Mouse (Mus musculus): ENCODE data around the gene Abtb2.

Gene Abtb2

GRCm38 (mm10) chr2:103618407-103618806 lies 52.3 kb downstream of the Abtb2 start:
- Histone ChIP-seq H3K27me3 (ENCODE audit: control insufficient read depth, insufficient read depth, low read length, poor library complexity, severe bottlenecking) (no peaks in the 10 kb centered on the region), H3K36me3 (ENCODE audit: control insufficient read depth, insufficient read depth, low read length, poor library complexity, severe bottlenecking) (no peaks in the 10 kb centered on the region)
- no peak for DNase-seq (ENCODE audit: low read depth, low spot score)

GRCm38 (mm10) chr2:103622950-103623349 lies 56.8 kb downstream of the Abtb2 start:
- no peak for DNase-seq (ENCODE audit: low read depth, low spot score)
- Histone ChIP-seq H3K27me3 (ENCODE audit: control insufficient read depth, insufficient read depth, low read length, poor library complexity, severe bottlenecking) (no peaks in the 10 kb centered on the region), H3K36me3 (ENCODE audit: control insufficient read depth, insufficient read depth, low read length, poor library complexity, severe bottlenecking) (no peaks in the 10 kb centered on the region)

GRCm38 (mm10) chr2:103625349-103625932 lies 59.3 kb downstream of the Abtb2 start:
- H3K36me3 ChIP-seq (ENCODE audit: control insufficient read depth, insufficient read depth, low read length, poor library complexity, severe bottlenecking): no peaks in the 10 kb centered on the region
- no peak for DNase-seq (ENCODE audit: low read depth, low spot score)
- H3K27me3 ChIP-seq (ENCODE audit: control insufficient read depth, insufficient read depth, low read length, poor library complexity, severe bottlenecking): no peaks in the 10 kb centered on the region

GRCm38 (mm10) chr2:103627101-103627500 lies 61.0 kb downstream of the Abtb2 start:
- DNase-seq (ENCODE audit: low read depth, low spot score): peak; percentile 91
- Histone ChIP-seq H3K36me3 (ENCODE audit: control insufficient read depth, insufficient read depth, low read length, poor library complexity, severe bottlenecking) (no peaks in the 10 kb centered on the region), H3K27me3 (ENCODE audit: control insufficient read depth, insufficient read depth, low read length, poor library complexity, severe bottlenecking) (no peaks in the 10 kb centered on the region)

- no peak for DNase-seq (ENCODE audit: low read depth, low spot score)
- Histone ChIP-seq H3K27me3 (ENCODE audit: control insufficient read depth, insufficient read depth, low read length, poor library complexity, severe bottlenecking) (no peaks in the 10 kb centered on the region; the same call in 1 of the 2 replicates), H3K36me3 (ENCODE audit: control insufficient read depth, insufficient read depth, low read length, poor library complexity, severe bottlenecking) (no peaks in the 10 kb centered on the region)
Observed at GRCm38 (mm10) chr2:103629956-103630355, 63.8 kb downstream of the Abtb2 start.

GRCm38 (mm10) chr2:103631293-103631717 lies 65.2 kb downstream of the Abtb2 start:
- no peak for DNase-seq (ENCODE audit: low read depth, low spot score)
- Histone ChIP-seq H3K27me3 (ENCODE audit: control insufficient read depth, insufficient read depth, low read length, poor library complexity, severe bottlenecking) (no peaks in the 10 kb centered on the region; the same call in 1 of the 2 replicates), H3K36me3 (ENCODE audit: control insufficient read depth, insufficient read depth, low read length, poor library complexity, severe bottlenecking) (no peaks in the 10 kb centered on the region)

GRCm38 (mm10) chr2:103632136-103632925 lies 66.2 kb downstream of the Abtb2 start:
- H3K27me3 ChIP-seq (ENCODE audit: control insufficient read depth, insufficient read depth, low read length, poor library complexity, severe bottlenecking): no peaks in the 10 kb centered on the region; the same call in 1 of the 2 replicates
- DNase-seq (ENCODE audit: low read depth, low spot score): peak; percentile 27
- H3K36me3 ChIP-seq (ENCODE audit: control insufficient read depth, insufficient read depth, low read length, poor library complexity, severe bottlenecking): no peaks in the 10 kb centered on the region

GRCm38 (mm10) chr2:103632926-103633250 lies 66.8 kb downstream of the Abtb2 start:
- DNase-seq (ENCODE audit: low read depth, low spot score): no peak
- no peaks in the 10 kb centered on the region; the same call in 1 of the 2 replicates for H3K27me3 ChIP-seq (ENCODE audit: control insufficient read depth, insufficient read depth, low read length, poor library complexity, severe bottlenecking)
- no peaks in the 10 kb centered on the region for H3K36me3 ChIP-seq (ENCODE audit: control insufficient read depth, insufficient read depth, low read length, poor library complexity, severe bottlenecking)

- DNase-seq (ENCODE audit: low read depth, low spot score): no peak
- H3K36me3 ChIP-seq (ENCODE audit: control insufficient read depth, insufficient read depth, low read length, poor library complexity, severe bottlenecking): no peaks in the 10 kb centered on the region
- H3K27me3 ChIP-seq (ENCODE audit: control insufficient read depth, insufficient read depth, low read length, poor library complexity, severe bottlenecking): no peaks in the 10 kb centered on the region; the same call in 1 of the 2 replicates
Observed at GRCm38 (mm10) chr2:103635731-103636487, 69.8 kb downstream of the Abtb2 start.

GRCm38 (mm10) chr2:103637385-103637784 lies 71.3 kb downstream of the Abtb2 start:
- no peak for DNase-seq (ENCODE audit: low read depth, low spot score)
- H3K36me3 ChIP-seq (ENCODE audit: control insufficient read depth, insufficient read depth, low read length, poor library complexity, severe bottlenecking): no peaks in the 10 kb centered on the region
- no peaks in the 10 kb centered on the region; the same call in 1 of the 2 replicates for H3K27me3 ChIP-seq (ENCODE audit: control insufficient read depth, insufficient read depth, low read length, poor library complexity, severe bottlenecking)

- Histone ChIP-seq H3K27me3 (ENCODE audit: control insufficient read depth, insufficient read depth, low read length, poor library complexity, severe bottlenecking) (no peaks in the 10 kb centered on the region), H3K36me3 (ENCODE audit: control insufficient read depth, insufficient read depth, low read length, poor library complexity, severe bottlenecking) (no peaks in the 10 kb centered on the region)
- no peak for DNase-seq (ENCODE audit: low read depth, low spot score)
Observed at GRCm38 (mm10) chr2:103637943-103638342, 71.8 kb downstream of the Abtb2 start.

- DNase-seq (ENCODE audit: low read depth, low spot score): no peak
- no peaks in the 10 kb centered on the region for H3K27me3 ChIP-seq (ENCODE audit: control insufficient read depth, insufficient read depth, low read length, poor library complexity, severe bottlenecking)
- H3K36me3 ChIP-seq (ENCODE audit: control insufficient read depth, insufficient read depth, low read length, poor library complexity, severe bottlenecking): no peaks in the 10 kb centered on the region
Observed at GRCm38 (mm10) chr2:103639701-103640100, 73.6 kb downstream of the Abtb2 start.

GRCm38 (mm10) chr2:103640861-103641260 lies 74.8 kb downstream of the Abtb2 start:
- DNase-seq (ENCODE audit: low read depth, low spot score): no peak
- no peaks in the 10 kb centered on the region for H3K36me3 ChIP-seq (ENCODE audit: control insufficient read depth, insufficient read depth, low read length, poor library complexity, severe bottlenecking)

GRCm38 (mm10) chr2:103643584-103644211 lies 77.6 kb downstream of the Abtb2 start:
- H3K36me3 ChIP-seq (ENCODE audit: control insufficient read depth, insufficient read depth, low read length, poor library complexity, severe bottlenecking): no peaks in the 10 kb centered on the region
- DNase-seq (ENCODE audit: low read depth, low spot score): no peak
- no peaks in the 10 kb centered on the region for H3K27me3 ChIP-seq (ENCODE audit: control insufficient read depth, insufficient read depth, low read length, poor library complexity, severe bottlenecking)

More at GRCm38 (mm10) chr2:103640861-103641260, 74.8 kb downstream of the Abtb2 start:
- no peaks in the 10 kb centered on the region for H3K27me3 ChIP-seq (ENCODE audit: control insufficient read depth, insufficient read depth, low read length, poor library complexity, severe bottlenecking)

Measured in splenic B cell, adult 2 months (primary cell).